Mouse (Mus musculus) hindbrain, embryonic 16.5 days (tissue): ENCODE measurements around the gene Rps27. TPM values are rescaled to one million over a fixed set of nuclear protein-coding genes. Genes with fewer than 3 reads are reported as not detected.

Experiments used
- ATAC-seq: fragments of 200-750 bp; cut with Nextera tagmentation; 2 replicates; pipeline ENCODE4 v1.8.0; 2017; ENCODE audit warnings: moderate TSS enrichment, moderate library complexity
- H3K27ac ChIP-seq: fragments of 300-500 bp; sonication (generic); 2 replicates; pipeline ENCODE4 v1.5.1; 2014; ENCODE audit warnings: low read depth, mild to moderate bottlenecking, control low read depth, low read length, moderate library complexity
- H3K27me3 ChIP-seq: fragments of 300-500 bp; sonication (generic); replicated peaks from 2 replicates; pipeline ENCODE4 v1.6.1; 2014; ENCODE audit warnings: low read length; ENCODE audit not compliant: control insufficient read depth, insufficient read depth
- H3K36me3 ChIP-seq: fragments of 300-500 bp; sonication (generic); 2 replicates; pipeline ENCODE4 v1.6.1; 2014; ENCODE audit warnings: mild to moderate bottlenecking, low read length, moderate library complexity, mixed read lengths; ENCODE audit not compliant: control insufficient read depth, insufficient read depth
- H3K4me1 ChIP-seq: fragments of 300-500 bp; sonication (generic); 2 replicates; pipeline ENCODE4 v1.6.1; 2014; ENCODE audit warnings: low read depth, low read length; ENCODE audit not compliant: control insufficient read depth, insufficient read depth
- H3K4me2 ChIP-seq: fragments of 300-500 bp; sonication (generic); 2 replicates; pipeline ENCODE4 v1.6.1; 2014; ENCODE audit warnings: mild to moderate bottlenecking, low read length, control low read depth, moderate library complexity
- H3K4me3 ChIP-seq: fragments of 300-500 bp; sonication (generic); 2 replicates; pipeline ENCODE4 v1.5.1; 2014; ENCODE audit warnings: mild to moderate bottlenecking, low read length, control low read depth, moderate library complexity
- H3K9ac ChIP-seq: fragments of 300-500 bp; sonication (generic); 2 replicates; pipeline ENCODE4 v1.6.1; 2014; ENCODE audit warnings: low read depth, mild to moderate bottlenecking, control low read depth, low read length, moderate library complexity
- H3K9me3 ChIP-seq: fragments of 300-500 bp; sonication (generic); 2 replicates; pipeline ENCODE4 v1.6.1; 2014; ENCODE audit warnings: mild to moderate bottlenecking, low read length, moderate library complexity; ENCODE audit not compliant: control insufficient read depth
- WGBS: fragments of 180-500 bp; shearing (Covaris S2); extraction: QIAGEN DNeasy Blood & Tissue Kit; methylation state at CpG from one replicate; pipeline ENCODE4 v1.1.7; 2014; 5-methylcytosine and 5-hydroxymethylcytosine counted together
- polyA plus RNA-seq: library from polyadenylated mRNA; unstranded; fragments of >200 nt; fragmentation: Nextera tagmentation; extraction: Ambion mirVana; gene quantifications from 2 replicates; pipeline ENCODE4 v1.2.1, GENCODE M21; 2015

Gene Rps27
- polyA plus RNA-seq, 1 experiment from 2014 or later = 626 TPM

DNA sequence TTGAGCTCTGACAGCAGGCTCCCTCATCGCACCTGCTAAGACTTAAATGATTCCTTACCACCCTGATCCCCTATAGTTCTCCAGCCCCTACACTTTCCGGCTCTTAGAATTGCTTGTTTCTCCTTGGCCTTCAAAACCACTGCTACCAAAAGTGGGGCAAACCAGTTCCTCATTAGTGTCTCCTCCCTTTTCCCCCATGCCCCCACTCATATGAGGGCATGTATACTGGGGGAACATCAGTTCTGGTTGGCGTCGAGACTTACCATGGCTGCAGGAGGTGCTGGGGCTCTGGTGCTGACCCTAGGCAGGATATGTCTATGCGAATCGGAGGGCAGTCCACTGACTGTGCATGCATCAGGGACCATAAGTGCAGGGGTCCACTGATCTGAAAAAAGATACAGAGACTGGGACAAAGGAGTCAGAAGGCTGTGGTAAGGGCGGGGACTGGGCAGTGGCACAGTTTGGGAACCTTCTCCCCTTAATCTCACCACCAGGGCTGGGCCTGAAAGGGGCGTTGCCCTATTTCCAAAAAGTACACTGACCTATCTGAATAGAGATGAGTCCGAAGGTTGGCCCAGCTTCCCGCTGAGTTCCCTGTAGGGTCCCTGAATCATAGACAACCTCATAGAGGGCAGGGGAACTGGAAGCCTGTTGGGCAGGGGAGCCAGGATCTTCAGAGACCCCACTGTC, 28.4 kb upstream of the Rps27 start:
- no peaks in the 10 kb centered on the region for H3K27me3 ChIP-seq
- H3K4me2 ChIP-seq = no peak overlapping the region

DNA sequence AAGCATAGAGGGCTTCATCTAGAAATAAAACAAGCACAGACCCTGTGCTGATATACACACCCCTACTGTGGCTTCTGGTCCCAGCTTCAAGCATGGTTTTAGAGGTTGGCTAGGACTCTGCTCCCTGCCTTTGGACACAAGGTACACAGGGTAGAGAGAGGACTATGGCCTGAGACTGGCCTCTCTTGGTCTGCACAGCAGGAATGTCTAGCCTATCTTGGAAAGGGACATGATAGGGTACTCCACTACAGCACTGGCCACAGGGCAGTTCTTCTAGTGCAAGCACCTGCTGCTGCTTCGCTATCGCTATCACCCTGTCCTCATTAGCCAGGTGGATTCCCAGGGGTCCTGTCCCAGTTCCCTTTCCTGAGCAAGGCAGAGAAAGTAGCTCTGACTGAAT, 27.8 kb upstream of the Rps27 start:
- Histone ChIP-seq H3K4me3 (no peak overlapping the region), H3K27me3 (no peaks in the 10 kb centered on the region), H3K36me3 (no peaks in the 10 kb centered on the region; the same call in 1 of the 2 replicates), H3K9ac (no peak overlapping the region), H3K4me1 (peaks cover 4% of the 10 kb centered on the region), H3K27ac (no peak overlapping the region), H3K4me2 (no peak overlapping the region), H3K9me3 (no peaks in the 10 kb centered on the region)
- 93% methylated on average over 2 of the region's 2 CpGs for WGBS
- no peak for ATAC-seq

More for the DNA sequence above, 28.4 kb upstream of the Rps27 start:
- Histone ChIP-seq H3K9ac (no peak overlapping the region), H3K36me3 (no peaks in the 10 kb centered on the region), H3K9me3 (no peaks in the 10 kb centered on the region), H3K4me1 (peaks cover 4% of the 10 kb centered on the region), H3K4me3 (no peak overlapping the region), H3K27ac (no peak overlapping the region)
- ATAC-seq = no peak
- WGBS = 79% methylated on average over 10 of the region's 10 CpGs

DNA sequence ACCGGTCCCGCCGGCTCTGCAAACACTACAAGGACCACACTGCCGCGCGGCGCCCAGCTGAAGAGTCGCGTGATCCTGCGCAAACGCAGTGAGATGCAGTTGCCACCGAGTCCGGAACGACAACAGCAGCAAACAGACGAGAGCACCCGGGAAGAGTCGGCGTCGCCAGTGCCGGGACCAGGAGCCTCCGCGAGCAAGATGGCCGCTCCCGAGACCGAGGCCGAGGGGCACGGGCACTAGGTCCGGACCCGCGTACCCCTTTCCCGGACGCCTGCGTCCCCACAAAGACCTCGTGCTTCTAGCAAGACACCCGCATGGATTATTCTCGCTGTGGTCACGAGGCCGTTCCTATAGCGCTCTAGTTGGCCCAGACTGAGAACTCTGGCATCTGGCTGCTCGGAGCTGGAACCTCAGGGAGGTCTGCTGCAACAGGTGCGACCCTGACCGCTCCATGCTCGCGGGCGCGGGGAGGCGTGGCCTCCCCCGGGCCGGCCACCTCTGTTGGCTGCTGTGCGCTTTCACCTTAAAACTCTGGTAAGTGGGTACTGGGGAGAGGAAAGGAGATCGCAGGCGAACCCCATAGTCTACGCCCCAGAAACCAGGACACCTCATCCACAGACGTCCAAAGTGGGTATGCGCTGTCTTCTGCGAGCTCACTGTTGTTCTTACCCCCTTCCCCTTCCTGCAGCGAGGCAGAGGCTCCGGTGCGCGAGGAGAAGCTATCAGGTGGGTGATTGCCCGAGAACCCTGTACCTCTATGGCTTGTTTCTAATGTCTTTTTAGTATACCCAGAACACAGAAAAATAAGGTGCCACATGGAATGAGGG, 18.3 kb upstream of the Rps27 start, which contains the start of gene Jtb:
Gene Jtb (plus strand): TSS at position 91 of the 827 bp plus-strand sequence.
- Histone ChIP-seq H3K4me2 (peak within 1 kb of the TSS; percentile 87), H3K27ac (peak within 1 kb of the TSS; percentile 81), H3K27me3 (no peaks in the 10 kb centered on the region), H3K4me1 (peaks cover 12% of the 10 kb centered on the region), H3K36me3 (peaks cover 5% of the 10 kb centered on the region; the same call in 1 of the 2 replicates), H3K9me3 (no peaks in the 10 kb centered on the region), H3K4me3 (peak within 1 kb of the TSS; percentile 79), H3K9ac (peak within 1 kb of the TSS; percentile 84)
- ATAC-seq = peak; percentile 99
- under 1% methylated on average over 61 of the region's 61 CpGs for WGBS

DNA sequence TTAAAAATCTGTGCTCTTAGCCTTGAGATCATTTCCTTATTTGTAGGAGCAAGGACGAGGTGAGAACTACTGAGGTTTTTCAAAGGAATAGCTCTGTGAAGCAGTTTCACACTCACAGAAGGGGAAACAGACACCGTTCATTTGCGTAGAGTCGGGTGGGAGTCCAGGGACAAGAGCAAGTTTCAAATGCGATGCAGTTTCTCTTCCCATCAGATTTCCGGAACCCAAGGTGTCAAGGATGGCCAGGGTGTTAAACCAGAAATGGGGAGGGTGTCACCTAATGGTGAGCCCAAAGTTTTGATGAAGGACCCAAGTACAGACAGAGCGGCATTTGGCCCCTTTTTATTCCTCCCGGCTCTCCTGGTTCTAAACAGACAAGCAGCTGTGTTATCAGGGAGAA, 17.6 kb upstream of the Rps27 start:
- Histone ChIP-seq H3K9ac (peak overlapping the region; percentile 63), H3K36me3 (0 out of 2 replicates have a peak, but pooled peaks cover 5% of the 10 kb centered on the region), H3K27me3 (no peaks in the 10 kb centered on the region), H3K4me1 (peaks cover 12% of the 10 kb centered on the region), H3K4me3 (peak overlapping the region; percentile 79), H3K4me2 (peak overlapping the region; percentile 87), H3K27ac (peak overlapping the region; percentile 71), H3K9me3 (no peaks in the 10 kb centered on the region)
- WGBS = 18% methylated on average over 8 of the region's 8 CpGs
- no peak for ATAC-seq

DNA sequence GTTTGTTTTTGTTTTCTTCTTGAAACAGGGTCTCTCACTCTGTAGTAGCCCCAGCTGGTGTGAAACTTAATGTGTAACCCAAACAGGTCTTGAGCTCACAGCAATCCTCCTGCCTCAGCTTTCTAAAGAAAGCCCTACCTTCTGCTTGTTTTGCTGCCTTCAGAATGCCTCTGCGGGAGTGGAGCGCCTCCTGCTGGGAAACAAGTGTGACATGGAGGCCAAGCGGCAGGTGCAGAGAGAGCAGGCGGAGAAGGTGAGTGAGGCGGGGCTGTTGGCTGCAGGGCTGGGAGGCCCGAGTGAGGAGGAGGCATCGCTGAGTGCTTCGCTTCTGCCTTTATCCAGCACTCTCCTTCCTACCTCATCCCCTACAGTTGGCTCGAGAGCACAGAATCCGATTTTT, 10.9 kb upstream of the Rps27 start:
- H3K4me2 ChIP-seq = no peak overlapping the region
- peaks cover 8% of the 10 kb centered on the region for H3K4me1 ChIP-seq
- 88% methylated on average over 10 of the region's 10 CpGs for WGBS
- no peaks in the 10 kb centered on the region for H3K36me3 ChIP-seq
- ATAC-seq = no peak
- H3K9me3 ChIP-seq = no peaks in the 10 kb centered on the region
- no peak overlapping the region for H3K27ac ChIP-seq
- no peak overlapping the region for H3K9ac ChIP-seq
- H3K27me3 ChIP-seq = no peaks in the 10 kb centered on the region
- H3K4me3 ChIP-seq = no peak overlapping the region

DNA sequence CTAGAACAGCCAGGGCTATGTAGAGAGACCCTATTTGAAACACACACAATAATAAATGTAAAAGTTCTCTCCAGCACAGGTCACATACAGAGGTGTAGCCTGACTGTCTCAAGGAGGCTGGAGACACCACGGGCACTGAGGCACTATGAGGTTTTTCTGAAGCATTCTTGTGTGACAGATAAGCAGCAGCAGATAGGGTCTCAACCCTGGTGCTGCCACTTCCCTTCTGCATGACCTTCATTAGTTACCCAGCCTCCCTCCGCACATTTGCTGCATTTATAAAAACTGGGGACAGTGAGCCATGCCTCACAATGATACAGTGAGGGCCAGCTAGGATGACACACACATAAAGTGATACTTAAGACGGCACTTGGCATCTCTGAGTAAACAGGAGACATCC, 9.5 kb upstream of the Rps27 start:
- no peak overlapping the region for H3K4me2 ChIP-seq
- WGBS = 78% methylated on average over 3 of the region's 3 CpGs
- H3K9ac ChIP-seq = no peak overlapping the region
- H3K27me3 ChIP-seq = no peaks in the 10 kb centered on the region
- no peak for ATAC-seq
- no peak overlapping the region for H3K27ac ChIP-seq
- no peaks in the 10 kb centered on the region for H3K36me3 ChIP-seq
- no peaks in the 10 kb centered on the region for H3K9me3 ChIP-seq
- H3K4me3 ChIP-seq = no peak overlapping the region
- H3K4me1 ChIP-seq = peaks cover 8% of the 10 kb centered on the region

DNA sequence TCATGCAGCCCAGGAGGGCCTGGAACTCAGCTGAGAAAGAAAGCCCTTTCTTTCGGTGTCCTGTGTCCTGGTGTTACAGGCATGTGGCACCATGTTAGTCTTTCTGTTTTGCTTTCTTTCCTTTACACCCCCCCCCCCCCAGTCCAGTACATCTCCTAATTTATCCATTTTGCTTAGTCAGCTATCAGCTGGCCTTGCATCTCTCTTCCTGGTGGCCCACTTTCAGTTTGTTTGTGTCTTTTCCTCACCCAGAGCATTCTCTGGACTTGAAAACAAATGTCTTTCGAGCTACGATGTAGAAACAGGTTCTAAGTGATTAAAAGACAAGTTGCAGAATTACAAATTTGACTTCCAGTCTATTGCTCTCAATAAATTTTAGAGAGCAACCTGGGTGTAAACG, 9.0 kb upstream of the Rps27 start:
- no peak overlapping the region for H3K9ac ChIP-seq
- H3K36me3 ChIP-seq = no peaks in the 10 kb centered on the region
- no peak for ATAC-seq
- H3K4me3 ChIP-seq = no peak overlapping the region
- peaks cover 8% of the 10 kb centered on the region for H3K4me1 ChIP-seq
- no peak overlapping the region for H3K4me2 ChIP-seq
- no peaks in the 10 kb centered on the region for H3K27me3 ChIP-seq
- 91% methylated on average over 4 of the region's 4 CpGs for WGBS
- H3K9me3 ChIP-seq = no peaks in the 10 kb centered on the region
- no peak overlapping the region for H3K27ac ChIP-seq

DNA sequence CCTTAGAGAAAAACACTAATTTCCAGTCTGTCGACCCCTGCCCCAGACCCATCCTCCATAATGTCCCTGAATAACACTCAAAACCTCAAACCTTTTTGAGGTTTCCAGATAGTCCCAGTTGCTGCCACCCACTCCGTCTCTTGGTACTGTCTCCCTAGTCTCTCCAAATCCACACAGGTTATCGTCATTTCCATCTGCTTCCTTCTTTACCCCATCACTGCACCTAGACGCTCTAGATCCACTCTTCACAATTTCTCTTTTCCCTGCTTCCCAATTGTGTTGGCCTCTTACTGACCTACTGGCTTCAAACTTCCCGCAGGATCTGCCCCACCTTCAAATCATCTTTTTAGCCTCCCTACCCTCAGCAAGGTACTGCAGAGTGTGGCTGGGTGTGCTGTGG, 7.7 kb upstream of the Rps27 start:
- WGBS = 35% methylated on average over 5 of the region's 5 CpGs

DNA sequence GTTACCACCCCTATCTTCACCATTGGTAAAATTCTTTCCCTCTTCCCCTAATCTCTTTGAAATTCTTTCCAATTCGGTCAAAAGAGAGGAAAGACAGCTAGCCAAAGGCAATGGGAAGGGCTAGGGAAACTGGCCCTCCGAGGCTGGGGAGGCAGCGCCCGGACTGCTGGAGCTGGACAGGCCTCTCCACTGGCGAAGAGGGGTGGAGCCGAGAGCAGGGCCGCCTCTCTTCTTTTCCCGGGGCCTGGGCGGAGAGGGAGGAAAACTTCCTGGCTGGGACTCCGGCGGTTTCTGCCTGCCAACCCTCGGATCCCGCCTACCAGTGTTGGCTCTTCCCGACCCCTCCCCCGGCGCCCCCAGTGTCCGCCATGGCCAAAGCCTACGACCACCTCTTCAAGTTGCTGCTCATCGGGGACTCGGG, 7.1 kb upstream of the Rps27 start:
- Histone ChIP-seq H3K9ac (peak overlapping the region; percentile 61), H3K4me1 (peaks cover 8% of the 10 kb centered on the region)

More for the DNA sequence above, 7.7 kb upstream of the Rps27 start:
- Histone ChIP-seq H3K4me2 (peak overlapping the region; percentile 80), H3K9ac (peak overlapping the region; percentile 61), H3K36me3 (no peaks in the 10 kb centered on the region), H3K27ac (no peak overlapping the region; the same call in 1 of the 2 replicates), H3K4me3 (peak overlapping the region; percentile 44), H3K27me3 (no peaks in the 10 kb centered on the region), H3K9me3 (no peaks in the 10 kb centered on the region), H3K4me1 (peaks cover 8% of the 10 kb centered on the region)
- no peak for ATAC-seq

More for the DNA sequence above, 7.1 kb upstream of the Rps27 start:
- Histone ChIP-seq H3K4me2 (peak overlapping the region; percentile 80), H3K27me3 (no peaks in the 10 kb centered on the region), H3K4me3 (peak overlapping the region; percentile 44), H3K36me3 (no peaks in the 10 kb centered on the region), H3K27ac (peak overlapping the region; percentile 63), H3K9me3 (no peaks in the 10 kb centered on the region)
- under 1% methylated on average over 19 of the region's 20 CpGs for WGBS
- peak; percentile 84 for ATAC-seq
